13 mouse cellular contexts compared by ENCODE assay signal in genomic region chr9:116640302-116640679, GRCm38 (mm10).
DNase-seq lines count a peak whose midpoint lies in the region; ATAC-seq and TF ChIP-seq lines count a peak whose summit lies in the region.
"Had no signal": no experiment of that assay in that cellular context is flagged by ENCODE, and none has a peak within 500 bp of the region (broad histone marks: within the 10 kb centered on the region; RNA-seq: fewer than 3 reads in every experiment).

No protein-coding gene starts in this region.

- 66% methylated on average over 4 of the region's 4 CpGs for WGBS in heart, embryonic 11.5 days (ENCODE audit: insufficient replicate concordance)
- 34% methylated on average over 4 of the region's 4 CpGs for WGBS in lung, embryonic 14.5 days
- 31% methylated on average over 4 of the region's 4 CpGs for WGBS in lung, adult 2 months
- 49% methylated on average over 4 of the region's 4 CpGs for WGBS in heart, embryonic 15.5 days
- WGBS in limb, embryonic 15.5 days, result 55% methylated on average over 4 of the region's 4 CpGs

- no peak for TF ChIP-seq CTCF in lung, embryonic 14.5 days (IDR thresholded peaks at IDR 0.05; ENCODE audit: low read depth)
- no peak for TF ChIP-seq CTCF in lung, adult 2 months (IDR thresholded peaks at IDR 0.05; ENCODE audit: insufficient read depth, low read length)

- TF ChIP-seq POLR2A in lung, adult 2 months (IDR thresholded peaks at IDR 0.05; ENCODE audit: borderline replicate concordance, extremely low read depth, low read depth, low read length), result no peak

- peaks cover 9% of the 10 kb centered on the region for H3K4me1 ChIP-seq in heart, embryonic 11.5 days (ENCODE audit: control insufficient read depth, insufficient read depth, low read length)
- peaks cover 19% of the 10 kb centered on the region; the same call in 1 of the 2 replicates for H3K4me1 ChIP-seq in lung, embryonic 14.5 days (ENCODE audit: insufficient read depth)
- H3K4me1 ChIP-seq in lung, adult 2 months (ENCODE audit: control insufficient read depth, insufficient read depth, low read length), result peaks cover 10% of the 10 kb centered on the region; the same call in 1 of the 2 replicates
- H3K4me1 ChIP-seq in heart, embryonic 15.5 days (replicated peaks), result peaks cover 24% of the 10 kb centered on the region
- H3K4me1 ChIP-seq in limb, embryonic 15.5 days, result peaks cover 7% of the 10 kb centered on the region
- H3K4me1 ChIP-seq: liver, embryonic 12.5 days had no signal

- H3K4me3 ChIP-seq in heart, embryonic 11.5 days (ENCODE audit: low read depth, low read length), result no peak overlapping the region
- no peak overlapping the region for H3K4me3 ChIP-seq in lung, embryonic 14.5 days (ENCODE audit: low read depth, low read length)
- no peak overlapping the region for H3K4me3 ChIP-seq in lung, adult 2 months (replicated peaks; ENCODE audit: extremely low read depth, low read depth, low read length)
- no peak overlapping the region for H3K4me3 ChIP-seq in heart, embryonic 15.5 days
- no peak overlapping the region for H3K4me3 ChIP-seq in limb, embryonic 15.5 days
- H3K4me3 ChIP-seq: liver, embryonic 12.5 days; midbrain, embryonic 15.5 days had no signal

- H3K27ac ChIP-seq in heart, embryonic 11.5 days (ENCODE audit: low read depth, low read length), result peak overlapping the region; percentile 35
- peak overlapping the region; percentile 75; the same call in 1 of the 2 replicates for H3K27ac ChIP-seq in lung, embryonic 14.5 days (ENCODE audit: low read depth)
- H3K27ac ChIP-seq in heart, embryonic 15.5 days, result peak overlapping the region; percentile 89
- 0 out of 2 replicates have a peak overlapping the region, but pooled peaks have one; percentile 9 for H3K27ac ChIP-seq in limb, embryonic 15.5 days
- H3K27ac ChIP-seq: liver, embryonic 12.5 days; midbrain, embryonic 15.5 days had no signal

- H3K27me3 ChIP-seq in heart, embryonic 11.5 days (ENCODE audit: control insufficient read depth, insufficient read depth, low read length), result no peaks in the 10 kb centered on the region
- no peaks in the 10 kb centered on the region for H3K27me3 ChIP-seq in lung, embryonic 14.5 days (ENCODE audit: insufficient read depth, low read length)
- no peaks in the 10 kb centered on the region for H3K27me3 ChIP-seq in heart, embryonic 15.5 days
- H3K27me3 ChIP-seq in limb, embryonic 15.5 days, result no peaks in the 10 kb centered on the region
- H3K27me3 ChIP-seq: liver, embryonic 12.5 days; midbrain, embryonic 15.5 days had no signal

- no peak for ATAC-seq in heart, embryonic 11.5 days (replicated peaks; ENCODE audit: insufficient number of reproducible peaks, low FRiP score, low TSS enrichment)
- no peak for ATAC-seq in lung, embryonic 14.5 days (ENCODE audit: insufficient read depth)
- ATAC-seq in heart, embryonic 15.5 days (replicated peaks; ENCODE audit: insufficient number of reproducible peaks, insufficient read depth, low FRiP score, low read depth), result no peak
- ATAC-seq in limb, embryonic 15.5 days (ENCODE audit: insufficient number of reproducible peaks, low FRiP score, low TSS enrichment, low read depth), result no peak
- no peak for ATAC-seq in megakaryocyte, adult 5-6 weeks (ENCODE audit: poor library complexity, severe bottlenecking)
- ATAC-seq: CD4-positive, CD25-positive, alpha-beta regulatory T cell, adult 4 months; liver, embryonic 12.5 days; midbrain, embryonic 15.5 days had no signal

- DNase-seq in heart, postnatal 14 days, result no peak
- no peak for DNase-seq in lung, embryonic 14.5 days
- DNase-seq in lung, adult 2 months, result no peak
- no peak for DNase-seq in spleen, postnatal 10 days (ENCODE audit: low spot score in 2 of 2)
- DNase-seq: cerebellum, postnatal 25 days; right cerebral cortex, postnatal 25 days had no signal

- no peaks in the 10 kb centered on the region for H3K36me3 ChIP-seq in heart, embryonic 11.5 days (ENCODE audit: control insufficient read depth, insufficient read depth, low read length)
- H3K36me3 ChIP-seq in lung, embryonic 14.5 days (ENCODE audit: insufficient read depth), result no peaks in the 10 kb centered on the region
- no peaks in the 10 kb centered on the region for H3K36me3 ChIP-seq in heart, embryonic 15.5 days
- H3K36me3 ChIP-seq in limb, embryonic 15.5 days, result peaks cover 7% of the 10 kb centered on the region
- H3K36me3 ChIP-seq: liver, embryonic 12.5 days; midbrain, embryonic 15.5 days had no signal

- H3K9ac ChIP-seq in heart, embryonic 11.5 days (ENCODE audit: low read depth, low read length), result no peak overlapping the region
- H3K9ac ChIP-seq in lung, embryonic 14.5 days, result no peak overlapping the region
- H3K9ac ChIP-seq in heart, embryonic 15.5 days, result no peak overlapping the region
- no peak overlapping the region for H3K9ac ChIP-seq in limb, embryonic 15.5 days
- H3K9ac ChIP-seq: liver, embryonic 12.5 days; midbrain, embryonic 15.5 days had no signal

- no peak overlapping the region for H3K4me2 ChIP-seq in heart, embryonic 11.5 days
- no peak overlapping the region for H3K4me2 ChIP-seq in lung, embryonic 14.5 days
- H3K4me2 ChIP-seq in heart, embryonic 15.5 days, result no peak overlapping the region
- H3K4me2 ChIP-seq in limb, embryonic 15.5 days, result no peak overlapping the region
- H3K4me2 ChIP-seq: liver, embryonic 12.5 days; midbrain, embryonic 15.5 days had no signal

- H3K9me3 ChIP-seq in heart, embryonic 11.5 days (replicated peaks; ENCODE audit: control insufficient read depth, low read length), result no peaks in the 10 kb centered on the region
- H3K9me3 ChIP-seq in lung, embryonic 14.5 days (ENCODE audit: low read depth, low read length), result peaks cover 6% of the 10 kb centered on the region; the same call in 1 of the 2 replicates
- no peaks in the 10 kb centered on the region for H3K9me3 ChIP-seq in heart, embryonic 15.5 days (replicated peaks)
- H3K9me3 ChIP-seq in limb, embryonic 15.5 days, result no peaks in the 10 kb centered on the region
- H3K9me3 ChIP-seq: liver, embryonic 12.5 days had no signal

- intact Hi-C loops in heart, postnatal 14 days (cut with DNase I), result no loop called here

Comparison
In these comparisons a context has a peak if more than half of its experiments do, and no peak if none do; other contexts are left out.
1. H3K27ac ChIP-seq: peak in every context shown above with its lines; median percentile 89 in heart, embryonic 15.5 days; 75 in lung, embryonic 14.5 days; 35 in heart, embryonic 11.5 days; 9 in limb, embryonic 15.5 days.